Mouse (Mus musculus): ENCODE data around the gene Crybb2.

The Crybb2 gene

DNA sequence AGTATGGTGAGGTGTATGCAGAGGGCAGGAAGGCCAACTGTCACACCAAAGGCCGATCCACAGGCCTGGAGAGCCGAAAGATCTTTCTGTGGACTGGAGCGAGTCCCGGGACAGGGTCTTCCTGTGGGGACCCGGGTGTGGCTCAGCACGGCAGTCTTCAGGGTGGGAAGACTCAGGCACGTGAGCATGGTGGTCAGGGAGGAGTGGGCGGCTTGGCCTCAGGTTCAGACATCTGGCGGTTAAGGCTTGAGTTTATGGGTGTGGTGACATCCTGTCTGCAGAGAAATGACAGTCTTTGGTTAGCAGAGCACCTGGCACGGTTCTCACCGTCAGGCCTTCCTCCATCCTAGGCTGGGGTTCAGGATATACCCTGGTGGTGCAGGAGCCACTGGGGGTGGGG is 20.8 kb upstream of the Crybb2 start:
- no peak for DNase-seq (ENCODE audit: low read depth, low spot score)

DNA sequence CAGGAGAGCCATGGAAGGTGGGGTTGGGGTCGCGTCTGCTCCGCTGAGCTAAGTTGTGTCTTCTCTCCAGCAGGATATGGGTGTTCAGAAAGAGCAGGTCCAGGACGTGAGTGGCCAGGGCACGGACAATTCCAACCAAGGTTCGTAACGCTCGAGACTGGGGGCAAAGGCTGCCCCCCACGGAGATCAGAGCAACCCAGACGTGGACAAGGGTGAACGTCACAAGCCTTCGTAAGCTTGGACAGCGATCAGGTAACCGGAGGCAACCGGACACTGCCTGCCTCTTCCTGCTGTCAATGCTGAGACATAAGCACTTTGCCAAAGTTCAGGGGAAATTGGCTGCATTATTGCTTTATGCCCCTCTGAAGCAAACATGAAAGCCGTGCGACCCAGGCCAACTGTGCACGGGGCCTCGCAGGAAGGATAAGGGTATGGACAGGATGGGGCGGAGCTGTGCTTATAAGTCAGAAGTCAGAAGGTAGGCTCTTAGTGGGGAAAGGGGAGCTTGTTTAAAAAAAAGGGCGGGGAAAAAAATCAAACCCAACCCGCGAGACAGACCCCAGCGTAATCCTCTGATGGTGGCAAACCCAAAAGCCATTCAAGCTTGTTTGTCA is 20.3 kb upstream of the Crybb2 start:
- DNase-seq (ENCODE audit: low read depth, low spot score) = no peak

DNA sequence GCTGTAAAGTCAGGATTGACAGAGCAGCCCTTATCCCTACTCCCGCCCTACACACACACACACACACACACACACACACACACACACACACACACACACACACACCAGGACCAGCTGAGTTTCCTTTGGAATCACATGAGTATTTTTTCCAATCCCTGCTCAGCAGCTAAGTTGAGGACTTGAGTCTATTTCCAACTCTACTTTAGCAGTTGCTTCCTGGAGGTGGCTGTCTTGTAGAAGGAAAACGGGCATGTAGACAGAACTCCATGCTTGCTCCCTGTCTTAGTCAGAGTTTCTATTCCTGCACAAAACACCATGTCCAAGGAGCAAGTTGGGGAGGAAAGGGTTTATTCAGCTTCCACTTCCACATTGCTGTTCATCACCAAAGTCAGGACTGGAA is 17.5 kb upstream of the Crybb2 start:
- DNase-seq (ENCODE audit: low read depth, low spot score) = no peak

DNA sequence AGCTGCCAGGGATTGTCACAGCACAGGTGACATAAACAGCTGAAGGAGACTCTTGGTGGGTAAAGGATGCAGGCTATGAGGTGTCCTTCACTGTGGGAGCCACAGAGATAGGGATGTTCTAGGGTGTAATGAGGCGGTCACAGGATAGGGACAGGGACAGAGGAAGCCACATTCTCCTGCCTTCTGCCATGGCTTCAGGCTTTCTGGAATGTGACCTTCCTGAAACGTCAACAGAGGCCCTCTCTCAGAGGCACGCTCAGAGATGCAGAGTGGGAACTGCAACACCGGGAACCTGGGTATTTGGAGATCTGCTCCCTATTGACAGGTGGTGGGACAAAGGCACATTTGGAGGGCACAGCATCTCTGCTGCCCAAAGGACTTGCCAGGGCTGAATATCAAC is 17.1 kb upstream of the Crybb2 start:
- no peak for DNase-seq (ENCODE audit: low read depth, low spot score)

DNA sequence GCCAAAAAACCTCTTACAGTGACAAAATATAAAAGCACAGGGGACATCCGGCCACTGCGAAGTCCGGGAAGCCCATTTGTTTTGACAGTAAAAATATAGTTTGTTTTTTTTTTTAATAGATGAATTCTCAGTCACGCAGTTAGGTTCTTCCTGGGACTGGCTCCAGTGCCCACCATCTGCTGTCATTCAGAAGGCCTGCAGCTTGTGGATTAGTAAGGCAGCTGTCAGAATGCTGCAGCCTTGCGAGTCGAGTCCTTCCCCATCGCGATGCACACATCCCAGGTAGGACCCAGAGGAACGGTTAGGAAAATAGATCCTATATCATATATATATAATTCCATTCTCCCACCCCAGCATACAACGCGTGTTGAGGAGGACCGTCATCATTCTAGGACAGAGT is 16.5 kb upstream of the Crybb2 start:
- no peak for DNase-seq (ENCODE audit: low read depth, low spot score)

DNA sequence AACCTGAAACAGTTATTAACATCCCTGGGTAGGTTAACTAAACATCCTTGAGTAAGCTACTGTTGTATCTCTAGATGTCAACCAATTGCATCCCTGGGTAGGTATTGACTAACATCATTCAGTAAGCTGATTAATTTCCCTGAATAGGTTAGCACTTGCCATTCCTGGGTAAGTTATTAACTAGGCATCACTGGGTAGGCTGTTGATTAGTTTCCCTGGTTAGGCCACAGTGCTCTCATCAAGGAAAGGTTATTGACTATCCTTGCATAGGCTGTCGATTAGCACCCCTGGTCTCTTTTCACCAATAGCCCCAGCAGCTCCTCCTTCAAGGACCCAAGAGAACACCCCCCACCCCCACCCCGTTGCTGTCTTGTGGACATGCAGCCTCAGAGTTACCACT is 16.0 kb upstream of the Crybb2 start:
- DNase-seq (ENCODE audit: low read depth, low spot score) = no peak

DNA sequence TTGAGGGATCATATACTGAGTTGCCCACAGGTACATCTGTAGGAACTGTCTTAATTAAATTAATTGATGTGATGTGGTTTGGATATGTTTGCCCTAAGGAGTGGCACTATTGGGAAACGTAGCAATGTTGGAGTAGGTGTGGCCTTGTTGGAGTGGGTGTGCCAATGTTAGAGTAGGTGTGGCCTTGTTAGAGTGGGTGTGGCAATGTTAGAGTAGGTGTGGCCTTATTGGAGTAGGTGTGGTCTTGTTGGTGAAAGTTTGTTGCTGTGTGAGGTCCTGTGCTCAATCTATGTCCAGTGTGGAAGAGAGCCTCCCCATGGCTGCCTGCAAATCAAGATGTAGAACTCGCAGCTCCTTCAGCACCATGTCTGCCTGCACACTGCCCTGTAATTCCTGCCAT is 14.4 kb upstream of the Crybb2 start:
- DNase-seq (ENCODE audit: low read depth, low spot score) = no peak

DNA sequence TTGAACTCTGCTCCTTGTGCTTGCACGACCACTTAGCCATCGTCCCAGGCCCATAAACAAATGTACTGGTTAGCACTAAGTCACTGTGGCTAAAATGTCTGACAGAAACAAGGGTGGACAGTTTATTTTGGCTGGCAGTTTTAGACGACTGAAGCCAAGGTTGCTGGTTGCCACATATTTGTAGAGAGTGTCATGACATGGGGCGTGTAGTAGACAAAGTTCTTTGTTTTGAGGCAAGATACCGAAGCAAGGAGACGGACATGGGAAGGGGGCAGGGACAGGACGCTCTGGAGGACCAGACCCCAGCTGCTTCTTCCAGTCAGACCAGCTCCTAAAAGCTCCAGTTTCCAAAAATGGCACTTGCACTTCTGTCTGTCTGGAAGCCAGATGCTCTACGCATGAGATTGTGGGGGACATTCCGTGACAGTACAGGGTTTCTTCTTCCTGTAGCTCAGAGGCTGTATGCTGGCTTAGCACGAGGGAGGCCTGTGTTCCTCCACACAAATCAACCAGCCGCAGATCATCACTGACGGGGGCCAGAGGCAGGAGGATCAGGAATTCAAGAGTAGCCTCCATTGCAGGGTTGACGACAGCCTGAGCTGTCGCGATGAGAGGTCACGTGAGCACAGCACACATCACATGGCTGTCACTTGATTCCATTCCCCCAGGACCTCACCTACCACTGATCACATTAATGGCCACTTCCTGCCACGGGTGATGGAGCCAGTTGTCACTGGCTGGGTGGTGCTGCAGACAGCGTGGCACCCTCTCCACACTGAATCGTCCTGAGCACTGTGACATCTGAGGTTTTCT is 12.6 kb upstream of the Crybb2 start:
- no peak for DNase-seq (ENCODE audit: low read depth, low spot score)

DNA sequence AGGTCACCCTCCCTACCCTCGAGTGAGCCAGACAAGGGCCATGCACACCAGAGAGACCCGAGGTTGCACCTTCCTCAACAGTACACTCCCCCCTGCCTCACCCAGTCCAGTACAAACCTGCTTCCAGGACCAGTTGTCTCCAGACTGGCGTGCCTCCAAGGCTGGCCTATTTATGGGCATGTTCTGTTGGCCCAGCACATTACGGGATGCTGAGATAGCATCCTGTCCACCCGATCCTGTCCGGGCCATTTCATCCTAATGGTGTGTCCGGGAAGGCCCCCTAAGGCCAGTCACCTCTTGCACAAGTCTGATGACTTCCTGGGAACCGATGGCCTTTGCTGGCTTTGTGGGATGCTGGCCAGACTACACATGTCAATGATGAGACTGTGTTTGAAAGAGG is 11.5 kb upstream of the Crybb2 start, which contains the start of gene Crybb3:
Gene Crybb3 (minus strand): TSS at position 146 of the 400 bp plus-strand sequence.
- no peak for DNase-seq (ENCODE audit: low read depth, low spot score)

DNA sequence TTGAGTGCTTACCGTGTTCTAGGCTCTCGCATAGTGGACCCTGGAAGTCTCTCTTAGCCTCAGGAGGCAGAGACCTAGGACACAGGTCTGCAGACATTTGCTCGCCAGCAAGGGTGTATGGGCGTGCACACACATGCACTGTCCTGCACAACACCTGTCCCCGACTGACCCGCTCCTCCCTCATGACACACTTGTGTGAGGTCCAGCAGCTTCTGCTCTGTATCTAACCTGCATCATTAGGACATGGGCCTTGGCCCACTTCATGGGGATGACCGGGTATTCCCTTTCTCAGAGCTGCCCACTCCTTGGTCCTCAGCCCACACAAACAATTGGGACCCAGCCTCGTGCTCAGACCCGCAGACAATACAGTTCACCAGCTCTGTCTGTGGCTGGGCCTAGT is 11.1 kb upstream of the Crybb2 start:
- no peak for DNase-seq (ENCODE audit: low read depth, low spot score)

DNA sequence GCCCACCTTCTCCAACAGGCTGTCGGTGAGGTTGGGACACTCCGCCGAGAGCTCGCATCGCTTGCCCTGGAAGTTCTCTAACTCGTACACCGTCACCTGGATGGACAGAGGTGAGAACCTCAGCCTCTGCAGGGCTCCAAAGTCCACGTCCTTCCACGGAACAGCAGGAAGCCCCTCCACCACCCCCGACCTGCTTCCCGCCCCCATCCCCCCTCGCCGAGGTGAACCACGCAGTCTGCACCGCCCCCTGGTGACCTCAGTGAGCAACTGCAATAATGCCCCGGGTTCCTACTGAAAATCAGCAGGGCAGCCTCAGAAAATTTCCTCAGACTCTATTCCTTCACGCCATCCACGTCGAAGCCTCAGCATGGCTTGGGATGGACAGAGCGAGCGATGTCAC is 9.9 kb upstream of the Crybb2 start:
- DNase-seq (ENCODE audit: low read depth, low spot score) = no peak

DNA sequence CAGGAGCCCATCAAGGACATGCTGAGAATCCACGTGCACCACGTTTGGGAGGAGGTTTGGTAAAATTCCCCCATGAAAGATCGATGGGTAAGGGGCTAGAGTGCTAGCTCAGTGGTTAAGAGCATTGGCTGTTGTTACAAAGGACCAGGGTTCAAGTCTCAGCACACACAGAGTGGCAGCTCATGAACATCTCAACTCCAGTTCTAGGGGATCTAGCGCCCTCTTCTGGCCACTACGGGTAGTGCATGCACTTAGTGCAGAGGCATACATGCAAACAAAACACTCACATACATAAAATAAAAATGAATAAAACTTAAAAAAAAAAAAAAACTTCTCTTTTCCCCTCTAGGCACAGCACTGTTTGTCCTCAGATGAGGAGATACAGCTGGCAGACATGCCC is 8.8 kb upstream of the Crybb2 start:
- no peak for DNase-seq (ENCODE audit: low read depth, low spot score)

DNA sequence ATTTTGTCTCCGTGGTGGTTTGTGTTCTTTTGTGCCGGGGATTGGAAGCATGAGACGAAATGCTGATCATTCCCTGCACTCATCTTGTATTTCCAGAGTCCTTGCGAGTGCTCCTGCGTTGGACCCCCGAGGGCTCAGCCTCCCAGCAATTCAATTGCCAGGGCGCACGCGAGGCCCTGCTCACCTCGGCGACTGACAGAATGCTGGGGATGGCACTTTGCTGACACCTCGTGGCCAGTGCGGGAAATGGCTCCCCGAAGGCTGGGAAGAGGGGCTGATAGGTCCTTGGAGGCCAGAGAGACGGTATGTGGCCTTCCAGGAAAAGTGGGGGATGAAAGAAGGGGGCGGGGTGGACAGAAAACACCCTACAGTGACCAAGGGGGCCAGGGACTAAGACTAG is 15.6 kb downstream of the Crybb2 start:
- no peak for DNase-seq (ENCODE audit: low read depth, low spot score)

DNA sequence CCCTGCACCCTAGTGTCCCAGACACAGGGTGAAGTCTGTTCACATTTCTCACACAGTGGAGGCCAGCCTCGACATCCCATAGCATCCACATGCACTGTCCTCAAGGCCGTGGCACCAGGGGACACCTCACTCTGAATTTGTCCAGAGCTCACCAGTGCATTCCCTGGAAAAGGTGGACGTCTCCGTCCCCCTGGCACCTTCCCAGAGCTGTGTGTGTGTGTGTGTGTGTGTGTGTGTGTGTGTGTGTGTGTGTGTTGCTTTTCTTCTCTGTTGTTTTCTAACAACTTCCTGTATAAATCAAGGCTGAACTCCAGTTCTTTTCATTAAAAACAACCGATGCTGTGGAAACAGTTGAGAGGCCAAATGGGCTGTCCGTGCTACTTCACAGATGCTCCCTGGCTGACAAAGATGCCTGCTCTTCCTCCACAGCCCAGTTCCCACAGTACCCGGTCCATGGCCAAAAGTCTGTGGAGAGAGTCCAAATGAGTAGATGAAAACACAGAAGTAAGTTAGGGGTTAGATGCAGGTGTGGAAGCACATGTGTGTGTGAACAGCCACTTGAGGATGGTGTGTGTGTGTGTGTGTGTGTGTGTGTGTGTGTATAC is 19.2 kb downstream of the Crybb2 start:
- no peak for DNase-seq (ENCODE audit: low read depth, low spot score)

DNA sequence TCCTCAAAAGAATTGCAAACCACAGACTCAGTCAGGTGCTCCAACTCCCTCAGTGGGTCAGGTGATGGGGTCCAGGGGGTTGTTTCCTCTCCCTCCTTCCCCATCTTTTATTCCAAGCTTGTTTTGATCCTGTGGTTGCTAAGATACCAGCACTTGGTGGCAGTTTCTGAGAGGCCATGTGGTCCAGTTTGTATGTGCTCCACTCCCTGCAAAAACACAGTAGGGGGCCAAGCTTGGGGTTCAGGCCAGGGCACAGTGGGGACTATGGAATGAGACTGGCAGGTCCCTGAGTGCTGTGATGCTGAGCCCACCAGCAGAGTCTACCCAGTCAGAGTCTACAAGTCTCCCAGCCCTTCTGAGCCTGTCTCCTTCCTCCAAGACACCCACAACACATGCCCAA is 20.0 kb downstream of the Crybb2 start:
- DNase-seq (ENCODE audit: low read depth, low spot score) = no peak

DNA sequence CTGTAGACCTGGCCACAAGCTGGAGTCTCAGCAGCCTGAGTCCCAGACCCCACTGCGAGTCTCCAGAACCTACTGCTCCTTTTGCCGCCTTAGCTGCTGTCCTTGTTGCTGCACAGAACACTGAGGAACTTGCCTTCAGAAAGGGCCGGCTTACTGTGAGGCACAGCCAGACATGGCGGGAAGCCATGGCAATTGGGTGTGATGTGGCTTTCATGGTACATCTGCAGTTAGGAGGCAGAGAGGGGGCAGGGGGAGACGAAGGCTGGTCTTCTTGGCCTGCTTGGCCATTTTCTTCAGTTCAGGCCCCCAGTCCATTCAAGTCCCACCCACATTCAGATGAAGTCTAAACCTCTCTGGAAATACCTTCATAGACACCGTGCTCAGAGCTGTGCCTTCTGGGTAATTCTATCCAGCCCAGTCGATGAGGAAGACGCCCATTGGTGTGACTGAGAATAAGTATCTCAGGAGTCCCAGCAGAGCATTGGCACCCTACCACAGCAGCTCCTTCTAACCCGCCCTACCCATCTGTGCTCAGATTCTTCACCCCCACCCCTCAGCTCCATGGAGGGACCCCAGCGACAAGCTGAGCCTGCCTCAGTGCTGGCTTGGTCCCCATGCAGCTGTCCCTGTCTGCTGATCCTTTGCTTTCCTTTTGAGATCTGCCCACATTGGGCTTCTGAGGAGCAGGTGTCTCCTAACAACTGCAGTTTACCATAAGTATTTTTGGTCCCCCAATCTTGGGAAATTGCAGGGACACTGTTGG is 24.2 kb downstream of the Crybb2 start:
- no peak for DNase-seq (ENCODE audit: low read depth, low spot score)

DNA sequence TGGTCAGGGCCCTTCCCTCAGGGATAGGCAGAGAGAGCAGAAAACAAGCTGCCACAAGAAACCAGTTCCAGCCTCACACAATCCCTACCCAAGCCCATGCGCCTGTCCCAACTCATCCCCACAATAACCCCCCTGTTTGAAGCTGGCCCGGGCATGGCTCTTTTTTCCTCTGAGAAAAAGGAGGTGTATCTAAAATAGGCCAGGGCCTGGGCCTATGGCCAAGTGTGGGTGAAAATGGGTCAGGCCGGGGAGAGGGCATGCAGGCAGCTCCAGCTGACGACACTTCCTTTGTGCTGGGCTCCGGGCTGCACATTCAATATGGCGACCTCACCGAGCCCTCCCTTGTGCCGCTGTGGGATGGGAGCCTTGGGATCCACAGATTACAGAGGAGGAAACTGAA is 26.4 kb downstream of the Crybb2 start:
- DNase-seq (ENCODE audit: low read depth, low spot score) = no peak

DNA sequence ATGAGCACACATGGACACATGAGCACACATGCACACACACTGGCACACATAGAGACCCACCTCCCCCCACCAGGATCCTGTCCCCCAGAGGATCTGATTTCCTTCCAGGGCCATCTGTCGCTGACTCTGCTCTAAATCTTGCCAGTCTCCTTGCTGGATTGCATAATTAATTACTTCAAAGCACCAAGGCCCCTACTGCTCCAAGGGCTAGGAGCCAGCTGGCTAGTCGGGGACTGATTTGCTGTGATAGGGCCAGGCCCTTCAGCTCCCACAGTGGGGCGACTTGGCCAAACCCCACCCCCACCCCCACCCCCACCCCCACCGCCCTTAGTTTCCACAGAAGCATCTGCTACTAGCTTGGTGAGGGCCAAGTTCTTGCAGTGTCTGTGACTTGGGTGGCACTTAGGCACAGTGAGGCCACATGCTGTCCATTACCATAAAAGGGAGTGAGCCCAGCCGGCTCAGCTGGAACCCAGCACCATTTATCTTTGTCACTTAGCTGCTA is 28.3 kb downstream of the Crybb2 start:
- DNase-seq (ENCODE audit: low read depth, low spot score) = no peak

DNA sequence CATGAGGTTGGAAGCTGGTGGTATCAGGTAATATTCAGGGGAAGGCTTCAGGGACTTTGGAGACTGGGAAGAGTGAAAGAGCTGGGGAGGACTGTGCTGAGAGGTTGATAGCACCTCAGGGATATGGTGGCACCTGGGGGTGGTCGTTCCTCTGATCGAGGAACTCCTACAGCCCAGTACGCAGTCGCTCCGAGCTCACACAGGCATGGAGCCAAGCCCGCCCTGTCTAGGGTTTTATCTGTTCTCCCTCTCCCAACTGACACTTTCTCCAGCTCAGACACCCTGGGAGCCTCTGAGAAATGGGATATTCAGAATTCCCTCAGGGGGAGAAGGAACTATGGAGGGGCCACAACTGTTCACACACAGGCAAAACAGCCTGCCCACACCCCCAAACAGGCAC is 29.1 kb downstream of the Crybb2 start:
- DNase-seq (ENCODE audit: low read depth, low spot score) = no peak

DNA sequence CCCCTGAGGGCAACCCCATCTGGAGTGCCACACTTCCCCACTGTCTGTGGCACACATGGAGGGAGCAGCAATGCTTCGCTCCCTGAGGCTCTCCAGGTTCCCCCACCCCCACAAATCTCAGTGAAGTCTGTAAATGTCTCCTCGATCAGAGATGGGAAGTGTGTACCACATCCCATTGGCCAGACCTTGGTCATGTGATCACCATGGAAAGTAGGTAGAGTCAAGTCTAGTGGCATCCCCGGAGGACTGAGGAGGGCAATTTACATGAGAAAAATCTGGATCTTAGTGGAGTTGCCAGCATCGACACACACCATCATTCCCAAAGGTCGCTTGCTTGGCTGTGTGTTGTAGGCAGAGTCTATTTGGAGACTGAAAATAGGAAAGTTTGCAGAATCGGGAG is 31.3 kb downstream of the Crybb2 start:
- DNase-seq (ENCODE audit: low read depth, low spot score) = no peak

DNA sequence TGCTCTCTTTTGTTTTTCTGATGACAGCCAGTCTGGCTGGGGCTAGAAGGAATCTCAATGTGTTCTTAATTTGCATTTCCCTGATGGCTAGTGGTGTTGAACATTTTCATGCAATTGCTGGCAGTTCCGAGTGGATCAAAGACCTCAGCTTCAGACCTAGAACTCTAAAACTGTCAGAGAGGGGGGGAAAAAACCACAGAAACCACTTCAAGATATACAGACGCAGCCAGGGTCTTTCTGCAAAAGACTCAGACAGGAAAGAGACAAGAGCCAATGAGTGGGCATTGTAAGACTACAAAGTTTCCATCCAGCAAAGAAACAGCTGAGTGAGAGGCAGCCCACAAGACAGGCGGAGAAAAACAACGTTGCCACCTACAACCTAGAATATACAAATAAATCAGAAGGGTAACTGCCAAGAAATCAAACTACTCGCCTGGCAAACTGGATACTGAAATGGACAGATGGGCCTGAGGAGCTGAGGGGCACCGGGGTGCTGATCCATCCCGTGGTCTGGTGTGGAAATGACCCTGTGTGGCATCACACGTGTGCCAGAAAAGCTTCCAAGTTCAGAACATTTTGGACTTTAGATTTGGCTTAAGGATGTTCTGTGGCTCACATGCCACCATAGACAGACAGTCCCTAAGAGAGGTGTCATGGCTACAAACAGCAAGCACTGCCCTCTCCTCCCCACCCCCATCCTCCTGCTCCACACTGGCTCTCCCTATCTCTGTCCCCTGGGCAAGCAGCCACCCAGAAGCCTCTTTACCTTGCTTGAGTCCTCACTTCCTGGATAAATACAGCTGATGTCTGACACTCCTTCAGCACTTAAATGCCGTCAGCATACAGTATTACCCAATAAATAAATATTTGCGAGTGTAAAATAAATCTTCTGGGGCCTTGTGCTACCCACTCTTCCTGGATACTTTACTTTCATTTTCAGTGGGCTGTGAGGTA is 34.5 kb downstream of the Crybb2 start:
- DNase-seq (ENCODE audit: low read depth, low spot score) = no peak
